Mouse (Mus musculus): Measurements from ENCODE around the gene Prm2. TPM values are rescaled to one million over a fixed set of nuclear protein-coding genes. Genes with fewer than 3 reads are reported as not detected.

The Prm2 gene
- polyA plus RNA-seq, 1 experiment from 2014 or later: not detected

Other genes starting within 250 kb of the Prm2 start
- 5.4 and 6.4 TPM in 2 replicates for gene Socs1, start 10.6 kb downstream of the Prm2 start, polyA plus RNA-seq (2016; fragmentation: Nextera tagmentation; extraction: Ambion mirVana)
- not detected in 2 replicates for gene Tnp2, start 7.5 kb downstream of the Prm2 start, polyA plus RNA-seq (2016; fragmentation: Nextera tagmentation; extraction: Ambion mirVana)
- gene Prm3, start 5.2 kb downstream of the Prm2 start, polyA plus RNA-seq (2016; fragmentation: Nextera tagmentation; extraction: Ambion mirVana): not detected in 2 replicates
- gene Prm1, start 9.7 kb upstream of the Prm2 start, polyA plus RNA-seq (2016; fragmentation: Nextera tagmentation; extraction: Ambion mirVana): 0.57 TPM in 1 of 2 replicates, not detected in the other
- gene Gm11172, start 16.8 kb upstream of the Prm2 start, polyA plus RNA-seq (2016; fragmentation: Nextera tagmentation; extraction: Ambion mirVana): not detected in 2 replicates
- gene Rmi2, start 38.9 kb upstream of the Prm2 start, polyA plus RNA-seq (2016; fragmentation: Nextera tagmentation; extraction: Ambion mirVana): 2.1 and 2.2 TPM in 2 replicates

Measured in hindbrain, embryonic 12.5 days (tissue).